In the genomic region with DNA sequence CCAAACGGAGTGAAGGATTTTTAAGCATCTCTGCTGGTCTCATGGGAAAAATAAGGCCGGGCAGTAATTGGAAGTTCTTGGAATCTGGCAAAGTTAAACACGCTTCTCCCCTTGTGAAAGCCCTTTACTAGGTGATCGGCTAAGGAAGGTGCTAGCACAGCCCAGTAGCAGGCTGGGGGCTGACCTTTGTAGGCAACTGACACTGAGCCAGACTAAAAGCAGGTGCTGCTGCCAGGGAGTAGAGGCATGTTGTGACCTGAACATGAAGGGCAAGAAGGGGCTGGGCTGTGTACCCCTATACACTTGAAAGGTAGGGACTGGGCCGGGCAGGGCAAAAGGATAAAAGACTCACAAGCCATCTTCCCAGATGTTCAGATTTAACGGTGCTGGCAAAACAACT, we compare ENCODE assay signal across 22 mouse cellular contexts. TPM values are rescaled to one million over a fixed set of nuclear protein-coding genes. Genes with fewer than 3 reads are reported as not detected.
"Had no signal": no experiment of that assay in that cellular context is flagged by ENCODE, and none has a peak within 500 bp of the region (broad histone marks: within the 10 kb centered on the region; RNA-seq: fewer than 3 reads in every experiment).

No protein-coding gene starts in this region.

- H3K27ac ChIP-seq: liver, embryonic 14.5 days; lung, embryonic 15.5 days; midbrain, embryonic 10.5 days; midbrain, embryonic 12.5 days; neural tube, embryonic 13.5 days; neural tube, embryonic 15.5 days had no signal

- H3K9ac ChIP-seq: liver, embryonic 14.5 days; lung, embryonic 15.5 days; midbrain, embryonic 12.5 days; neural tube, embryonic 13.5 days; neural tube, embryonic 15.5 days had no signal

- H3K4me1 ChIP-seq: midbrain, embryonic 10.5 days; midbrain, embryonic 12.5 days; neural tube, embryonic 13.5 days; neural tube, embryonic 15.5 days had no signal

- H3K4me3 ChIP-seq: lung, embryonic 15.5 days; midbrain, embryonic 10.5 days; midbrain, embryonic 12.5 days; myocyte; neural tube, embryonic 13.5 days; neural tube, embryonic 15.5 days had no signal

- H3K9me3 ChIP-seq: lung, embryonic 15.5 days; midbrain, embryonic 10.5 days; midbrain, embryonic 12.5 days; neural tube, embryonic 13.5 days; neural tube, embryonic 15.5 days had no signal

- ATAC-seq: lung, postnatal 0 days; midbrain, embryonic 16.5 days had no signal

- DNase-seq: lung, adult 2 months; lung, postnatal 4 days; midbrain, embryonic 14.5 days; retina, postnatal 1 day; right cerebral cortex, adult 18-20 months; right cerebral cortex, postnatal 25 days; right cerebral cortex, postnatal 4 days; thymus, adult 18-20 months; thymus, postnatal 14 days; thymus, postnatal 36 days had no signal

- H3K27me3 ChIP-seq: lung, embryonic 15.5 days; midbrain, embryonic 12.5 days; neural tube, embryonic 13.5 days; neural tube, embryonic 15.5 days had no signal

- H3K4me2 ChIP-seq: lung, embryonic 15.5 days; midbrain, embryonic 12.5 days; neural tube, embryonic 13.5 days; neural tube, embryonic 15.5 days had no signal

RNA-seq across cellular contexts. Expression of a gene that starts 19.1 kb away (rescaled TPM):
- polyA plus RNA-seq: midbrain, embryonic 12.5 days; neural tube, embryonic 15.5 days; small intestine, adult 2 months; spleen, adult 2 months; stomach, embryonic 14.5 days had no signal
